Mouse (Mus musculus) midbrain, embryonic 11.5 days (tissue): ENCODE data around the gene Slc38a10. TPM values are rescaled to one million over a fixed set of nuclear protein-coding genes. Genes with fewer than 3 reads are reported as not detected.

Source experiments
- ATAC-seq: fragments of 200-750 bp; cut with Nextera tagmentation; 2 replicates; pipeline ENCODE4 v1.8.0; 2017; ENCODE audit warnings: moderate TSS enrichment, moderate library complexity; ENCODE audit not compliant: low FRiP score
- DNase-seq: peaks from one replicate; pipeline ENCODE4 v3.0.0; 2015; ENCODE audit warnings: low spot score; ENCODE audit errors: missing footprints
- H3K27ac ChIP-seq: fragments of 300-500 bp; sonication (generic); 2 replicates; pipeline ENCODE4 v1.5.1; 2014; ENCODE audit warnings: low read depth, low read length
- H3K27me3 ChIP-seq: fragments of 300-500 bp; sonication (generic); 2 replicates; pipeline ENCODE4 v1.6.1; 2014; ENCODE audit warnings: mild to moderate bottlenecking, low read length, moderate library complexity, mixed read lengths; ENCODE audit not compliant: control insufficient read depth, insufficient read depth
- H3K36me3 ChIP-seq: fragments of 300-500 bp; sonication (generic); 2 replicates; pipeline ENCODE4 v1.6.1; 2014; ENCODE audit warnings: mild to moderate bottlenecking, low read length, moderate library complexity, mixed read lengths; ENCODE audit not compliant: control insufficient read depth, insufficient read depth
- H3K4me1 ChIP-seq: fragments of 300-500 bp; sonication (generic); 2 replicates; pipeline ENCODE4 v1.6.1; 2014; ENCODE audit warnings: low read length; ENCODE audit not compliant: control insufficient read depth, insufficient read depth
- H3K4me2 ChIP-seq: fragments of 300-500 bp; sonication (generic); 2 replicates; pipeline ENCODE4 v1.6.1; 2014; ENCODE audit warnings: mild to moderate bottlenecking, moderate library complexity
- H3K4me3 ChIP-seq: fragments of 300-500 bp; sonication (generic); 2 replicates; pipeline ENCODE4 v1.5.1; 2014; ENCODE audit warnings: low read depth, low read length
- H3K9ac ChIP-seq: fragments of 300-500 bp; sonication (generic); 2 replicates; pipeline ENCODE4 v1.6.1; 2014; ENCODE audit warnings: low read length
- H3K9me3 ChIP-seq: fragments of 300-500 bp; sonication (generic); 2 replicates; pipeline ENCODE4 v1.6.1; 2016; ENCODE audit warnings: low read length; ENCODE audit not compliant: control insufficient read depth
- WGBS: fragments of 180-500 bp; shearing (Covaris S2); extraction: QIAGEN DNeasy Blood & Tissue Kit; methylation state at CpG from one replicate; pipeline ENCODE4 v1.1.7; 2014; 5-methylcytosine and 5-hydroxymethylcytosine counted together
- polyA plus RNA-seq: library from polyadenylated mRNA; unstranded; fragments of >200 nt; fragmentation: Nextera tagmentation; extraction: Ambion mirVana; gene quantifications from 2 replicates; pipeline ENCODE4 v1.2.1, GENCODE M21; 2014

Slc38a10 gene
- polyA plus RNA-seq, 1 experiment from 2014 or later, result 53.3 TPM

DNA sequence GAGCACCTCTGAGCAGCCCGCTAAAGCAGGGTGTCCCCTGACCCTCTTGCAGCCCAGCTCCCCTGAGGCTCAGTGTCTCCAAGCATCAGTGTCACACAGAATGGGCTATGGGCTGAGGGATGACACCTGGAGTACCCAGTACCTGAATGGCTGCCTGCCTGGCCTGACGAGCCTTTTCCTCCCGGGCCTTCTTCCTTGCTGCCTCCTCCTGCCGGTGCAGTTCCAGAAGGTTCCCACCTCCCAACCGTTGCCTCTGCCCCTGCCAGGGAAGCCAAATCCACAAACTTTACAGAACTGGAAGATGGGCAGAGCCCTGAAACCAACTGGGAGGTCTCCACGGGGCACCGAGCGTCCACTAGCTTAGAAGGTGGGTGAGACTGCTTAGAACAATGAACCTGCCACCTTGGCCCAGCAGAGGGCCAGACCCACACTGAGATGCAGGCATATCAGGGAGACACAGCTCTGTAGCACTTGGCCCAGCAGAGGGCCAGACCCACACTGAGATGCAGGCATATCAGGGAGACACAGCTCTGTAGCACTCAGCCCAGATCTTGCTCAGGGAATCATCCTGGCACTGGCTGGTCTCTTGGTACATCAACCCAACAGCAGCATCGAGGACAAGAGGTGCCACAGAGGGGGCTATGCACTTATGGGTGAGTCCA is 78.0 kb downstream of the Slc38a10 start:
- no peak overlapping the region for H3K27ac ChIP-seq
- H3K27me3 ChIP-seq, result no peaks in the 10 kb centered on the region
- no peaks in the 10 kb centered on the region for H3K4me1 ChIP-seq
- H3K9ac ChIP-seq, result no peak overlapping the region
- H3K4me3 ChIP-seq, result no peak overlapping the region
- H3K4me2 ChIP-seq, result no peak overlapping the region
- H3K9me3 ChIP-seq, result no peaks in the 10 kb centered on the region
- WGBS, result 90% methylated on average over 9 of the region's 9 CpGs
- no peak for DNase-seq
- no peak for ATAC-seq
- H3K36me3 ChIP-seq, result peaks cover 3% of the 10 kb centered on the region; the same call in 1 of the 2 replicates

- Histone ChIP-seq H3K9ac (no peak overlapping the region), H3K9me3 (no peaks in the 10 kb centered on the region), H3K4me1 (no peaks in the 10 kb centered on the region), H3K27me3 (no peaks in the 10 kb centered on the region), H3K4me3 (no peak overlapping the region), H3K36me3 (peaks cover 11% of the 10 kb centered on the region), H3K4me2 (no peak overlapping the region), H3K27ac (no peak overlapping the region)
- 76% methylated on average over 7 of the region's 7 CpGs for WGBS
- no peak for DNase-seq
- no peak for ATAC-seq
Measured at GRCm38 (mm10) chr11:120071731-120072320, 79.3 kb downstream of the Slc38a10 start.

DNA sequence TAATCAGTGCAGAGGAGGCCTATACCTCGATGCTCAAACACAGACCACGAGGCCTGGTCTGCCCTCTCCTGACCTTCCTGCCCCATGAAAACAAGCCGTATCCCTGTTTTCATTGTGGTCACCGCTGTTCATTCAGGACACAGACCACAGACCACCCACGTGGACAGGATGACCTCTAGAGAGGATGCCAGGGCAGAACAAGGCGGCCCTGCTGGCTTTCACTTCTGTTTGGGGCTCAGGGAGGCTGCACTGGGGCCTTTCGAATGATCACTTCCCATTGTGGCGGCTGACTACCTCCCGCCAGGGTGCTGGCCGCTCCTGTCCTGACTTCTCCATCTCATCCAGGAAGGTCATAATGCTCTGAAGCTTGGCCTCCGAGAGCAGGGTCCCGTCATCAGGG is 80.1 kb downstream of the Slc38a10 start:
- DNase-seq (no peak), ATAC-seq (no peak)
- no peaks in the 10 kb centered on the region for H3K27me3 ChIP-seq
- H3K27ac ChIP-seq, result no peak overlapping the region
- WGBS, result 32% methylated on average over 12 of the region's 12 CpGs
- H3K4me3 ChIP-seq, result no peak overlapping the region
- no peak overlapping the region for H3K9ac ChIP-seq
- H3K9me3 ChIP-seq, result no peaks in the 10 kb centered on the region
- no peak overlapping the region for H3K4me2 ChIP-seq
- H3K4me1 ChIP-seq, result no peaks in the 10 kb centered on the region
- peaks cover 13% of the 10 kb centered on the region for H3K36me3 ChIP-seq

DNA sequence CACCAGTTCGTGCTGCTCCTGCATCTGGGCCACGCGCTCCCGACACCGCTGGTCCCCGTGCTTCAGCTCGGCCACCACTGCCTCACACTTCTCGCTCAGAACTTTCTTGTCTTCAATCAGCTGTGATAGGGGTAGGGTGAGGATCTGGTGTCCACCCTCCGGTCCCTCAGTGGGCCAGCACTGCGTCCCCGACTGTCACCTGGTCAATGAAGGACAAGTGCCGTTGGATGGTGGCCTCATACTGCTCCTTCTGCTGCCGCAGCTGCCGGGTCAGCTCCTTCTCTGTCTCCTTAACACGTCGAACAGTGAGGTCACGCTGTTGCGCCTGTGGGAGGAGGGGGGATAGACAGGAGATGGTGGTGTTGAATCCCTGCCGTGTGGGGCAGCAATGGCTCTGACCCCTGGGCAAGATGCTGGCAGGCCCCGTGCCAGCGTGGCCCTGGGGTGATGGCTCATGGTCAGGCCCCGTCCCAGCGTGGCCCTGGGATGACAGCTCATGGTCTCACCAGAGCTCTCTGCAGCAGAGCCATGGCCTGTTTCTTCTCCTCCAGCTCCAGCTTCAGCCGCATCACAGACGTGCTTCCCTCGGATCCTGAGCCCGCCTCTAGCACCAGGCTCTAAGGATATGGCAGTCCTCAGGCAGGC is 80.7 kb downstream of the Slc38a10 start:
- Histone ChIP-seq H3K4me1 (no peaks in the 10 kb centered on the region), H3K9me3 (no peaks in the 10 kb centered on the region), H3K4me2 (no peak overlapping the region), H3K36me3 (peaks cover 13% of the 10 kb centered on the region), H3K27me3 (no peaks in the 10 kb centered on the region), H3K4me3 (no peak overlapping the region), H3K9ac (no peak overlapping the region), H3K27ac (no peak overlapping the region)
- 93% methylated on average over 27 of the region's 27 CpGs for WGBS
- DNase-seq (no peak), ATAC-seq (no peak)

DNA sequence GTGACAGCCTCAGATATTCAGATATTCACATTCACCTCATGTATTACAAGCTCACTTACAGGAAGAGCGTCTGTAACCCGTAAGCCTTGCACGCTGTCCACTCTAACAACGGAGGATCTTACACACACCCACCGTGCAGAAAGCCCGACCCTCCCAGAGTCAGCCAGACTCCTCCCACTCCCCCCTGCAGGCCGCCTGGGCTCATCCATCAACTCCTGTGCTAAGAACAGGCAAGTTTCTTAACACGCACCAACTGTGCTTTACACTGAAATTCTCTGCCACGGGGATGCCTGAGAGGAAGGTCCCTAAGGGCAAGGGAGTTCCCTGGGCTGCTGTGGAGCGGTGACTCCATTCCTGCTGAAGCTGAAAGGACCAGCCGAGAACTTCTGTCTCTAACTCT is 81.9 kb downstream of the Slc38a10 start:
- Histone ChIP-seq H3K4me3 (no peak overlapping the region), H3K4me2 (no peak overlapping the region), H3K27ac (no peak overlapping the region), H3K9ac (no peak overlapping the region), H3K27me3 (no peaks in the 10 kb centered on the region), H3K9me3 (no peaks in the 10 kb centered on the region), H3K36me3 (peaks cover 16% of the 10 kb centered on the region), H3K4me1 (no peaks in the 10 kb centered on the region)
- WGBS, result 63% methylated on average over 11 of the region's 11 CpGs
- ATAC-seq (no peak), DNase-seq (no peak)

DNA sequence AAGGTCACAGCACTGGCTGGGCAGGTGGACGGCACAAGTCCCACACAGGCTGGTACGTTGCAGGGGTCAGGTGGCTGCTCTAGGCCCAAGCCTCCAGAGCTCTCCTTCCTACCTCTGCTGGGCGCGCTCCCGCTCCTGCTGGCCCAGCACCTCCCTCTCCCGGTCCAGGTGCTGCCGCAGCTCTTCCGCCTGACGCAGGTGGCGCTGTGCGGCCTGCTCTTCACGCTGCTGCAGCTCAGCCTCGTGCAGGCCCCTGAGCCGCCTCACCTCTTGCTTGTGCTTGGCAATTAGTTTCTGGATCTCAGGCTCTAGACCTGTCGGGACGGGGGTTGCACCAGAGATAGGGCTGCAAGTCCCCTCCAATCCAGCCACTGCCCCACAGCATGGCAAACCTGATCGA is 83.3 kb downstream of the Slc38a10 start:
- DNase-seq, result no peak
- H3K4me2 ChIP-seq, result no peak overlapping the region
- H3K9ac ChIP-seq, result no peak overlapping the region
- 41% methylated on average over 17 of the region's 17 CpGs for WGBS
- H3K27me3 ChIP-seq, result no peaks in the 10 kb centered on the region
- no peak overlapping the region for H3K4me3 ChIP-seq
- no peaks in the 10 kb centered on the region for H3K4me1 ChIP-seq
- no peaks in the 10 kb centered on the region for H3K9me3 ChIP-seq
- ATAC-seq, result no peak
- no peak overlapping the region for H3K27ac ChIP-seq
- H3K36me3 ChIP-seq, result peaks cover 16% of the 10 kb centered on the region

- no peak overlapping the region for H3K4me3 ChIP-seq
- no peak overlapping the region for H3K4me2 ChIP-seq
- no peak overlapping the region for H3K27ac ChIP-seq
- no peaks in the 10 kb centered on the region for H3K27me3 ChIP-seq
- peak; percentile 36; the same call in 1 of the 2 replicates for ATAC-seq
- no peak overlapping the region for H3K9ac ChIP-seq
- peaks cover 13% of the 10 kb centered on the region for H3K36me3 ChIP-seq
- 44% methylated on average over 10 of the region's 10 CpGs for WGBS
- peak; percentile 90 for DNase-seq
- no peaks in the 10 kb centered on the region for H3K9me3 ChIP-seq
- no peaks in the 10 kb centered on the region for H3K4me1 ChIP-seq
Measured at GRCm38 (mm10) chr11:120065291-120065690, 85.9 kb downstream of the Slc38a10 start.

GRCm38 (mm10) chr11:120064668-120065040 is 86.5 kb downstream of the Slc38a10 start:
- Histone ChIP-seq H3K36me3 (peaks cover 13% of the 10 kb centered on the region), H3K9me3 (no peaks in the 10 kb centered on the region), H3K4me3 (no peak overlapping the region), H3K4me2 (no peak overlapping the region), H3K27ac (no peak overlapping the region), H3K27me3 (no peaks in the 10 kb centered on the region), H3K4me1 (no peaks in the 10 kb centered on the region), H3K9ac (no peak overlapping the region)
- WGBS, result 91% methylated on average over 11 of the region's 11 CpGs
- ATAC-seq (no peak), DNase-seq (no peak)

DNA sequence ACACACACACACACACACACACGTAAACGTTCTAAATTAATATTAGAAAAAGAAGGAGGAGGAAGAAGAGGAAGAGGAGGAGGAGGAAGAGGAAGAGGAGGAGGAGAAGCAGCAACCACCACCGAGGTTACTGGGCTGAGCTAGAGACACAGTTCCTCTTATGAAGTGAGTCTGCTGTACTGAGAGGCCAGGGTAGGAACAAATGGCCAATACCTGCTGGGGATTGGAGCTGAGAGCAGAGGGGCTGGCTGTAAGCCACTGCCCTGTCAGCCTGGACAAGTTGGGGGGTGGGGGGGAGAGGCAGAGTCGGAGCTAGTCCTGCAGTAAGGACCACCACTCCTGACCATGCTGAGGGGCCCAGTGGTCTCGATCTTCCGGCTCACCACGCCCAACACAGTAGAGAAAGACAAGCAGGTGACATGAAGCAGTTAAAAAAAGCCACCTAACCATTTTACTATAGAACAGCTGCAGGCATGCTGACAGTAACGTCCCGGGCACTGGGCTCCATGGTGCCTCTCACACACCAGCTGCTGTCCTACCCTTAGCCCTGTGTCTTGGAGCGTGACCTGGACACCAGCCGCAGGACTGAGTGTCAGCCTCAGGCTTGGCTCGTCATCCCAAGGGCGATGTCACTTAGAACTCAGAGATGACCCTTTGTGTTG is 87.0 kb downstream of the Slc38a10 start:
- H3K4me1 ChIP-seq, result no peaks in the 10 kb centered on the region
- DNase-seq, result no peak
- 88% methylated on average over 13 of the region's 13 CpGs for WGBS

More for the DNA sequence above, 87.0 kb downstream of the Slc38a10 start:
- Histone ChIP-seq H3K4me3 (no peak overlapping the region), H3K9ac (no peak overlapping the region), H3K27me3 (no peaks in the 10 kb centered on the region), H3K4me2 (no peak overlapping the region), H3K9me3 (no peaks in the 10 kb centered on the region), H3K27ac (no peak overlapping the region), H3K36me3 (peaks cover 13% of the 10 kb centered on the region)
- ATAC-seq, result no peak
